ENCODE assay signal across 8 mouse cellular contexts in the genomic region with DNA sequence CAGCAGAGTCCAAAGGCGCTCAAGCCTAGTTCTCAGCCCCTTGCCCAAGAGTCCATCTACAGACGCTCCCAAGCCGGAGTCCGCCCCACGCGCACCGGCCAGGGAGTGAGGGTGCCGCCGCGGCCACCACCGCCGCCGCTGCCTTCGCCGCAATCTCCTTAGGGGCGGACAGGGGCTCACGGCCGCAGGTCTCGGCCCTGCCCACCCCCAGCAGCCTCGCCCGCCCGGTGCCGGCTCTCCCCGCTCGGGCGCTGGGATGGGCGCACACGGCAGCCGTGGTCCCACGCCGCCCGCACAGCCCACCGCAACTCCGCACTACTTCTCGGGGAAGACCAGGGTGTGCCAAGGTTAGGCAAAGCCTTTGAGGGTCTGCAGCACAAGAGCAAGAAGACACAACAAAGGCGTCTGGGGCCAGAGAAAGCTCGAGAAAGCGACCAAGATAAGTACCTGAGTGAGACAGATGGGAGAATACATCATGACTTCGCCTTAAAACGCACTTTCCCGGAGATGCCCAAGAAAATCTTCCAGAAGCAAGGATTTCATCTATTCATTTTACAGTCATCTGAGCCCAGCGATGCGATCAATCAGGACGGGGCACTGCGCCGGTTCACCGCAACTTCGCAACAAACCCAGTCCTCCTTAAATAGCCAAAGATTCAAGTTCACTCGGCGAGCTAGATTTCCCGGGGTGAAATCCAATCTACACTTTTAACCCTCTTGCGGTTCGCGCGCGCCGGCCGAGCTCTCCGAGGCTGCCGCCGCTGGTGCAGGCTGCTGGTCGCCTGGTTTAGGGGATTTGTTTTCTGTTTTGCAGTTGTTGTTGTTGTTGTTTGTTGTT.
DNase-seq lines count a peak whose midpoint lies in the region; ATAC-seq and TF ChIP-seq lines count a peak whose summit lies in the region.

No protein-coding gene starts in this region.

- H3K4me2 ChIP-seq in forebrain, embryonic 15.5 days (replicated peaks): peak overlapping the region; percentile 82
- H3K4me2 ChIP-seq in hindbrain, embryonic 15.5 days: peak overlapping the region; percentile 100
- peak overlapping the region; percentile 68 for H3K4me2 ChIP-seq in liver, embryonic 12.5 days

- no peak for ATAC-seq in forebrain, embryonic 15.5 days (replicated peaks)
- ATAC-seq in hindbrain, embryonic 15.5 days (ENCODE audit: low FRiP score, low read depth): no peak
- no peak for ATAC-seq in liver, embryonic 12.5 days

- H3K9ac ChIP-seq in forebrain, embryonic 15.5 days (replicated peaks): peak overlapping the region; percentile 95
- peak overlapping the region; percentile 83 for H3K9ac ChIP-seq in hindbrain, embryonic 15.5 days
- H3K9ac ChIP-seq in liver, embryonic 12.5 days: peak overlapping the region; percentile 76

- no peaks in the 10 kb centered on the region for H3K9me3 ChIP-seq in forebrain, embryonic 15.5 days
- no peaks in the 10 kb centered on the region for H3K9me3 ChIP-seq in hindbrain, embryonic 15.5 days
- H3K9me3 ChIP-seq in liver, embryonic 12.5 days (replicated peaks): no peaks in the 10 kb centered on the region

- TF ChIP-seq CTCF in lung, adult 2 months (IDR thresholded peaks at IDR 0.05; ENCODE audit: insufficient read depth, low read length): no peak

- peak overlapping the region; percentile 92 for H3K4me3 ChIP-seq in lung, adult 2 months (replicated peaks; ENCODE audit: extremely low read depth, low read depth, low read length)
- peak overlapping the region; percentile 75 for H3K4me3 ChIP-seq in forebrain, embryonic 15.5 days
- H3K4me3 ChIP-seq in hindbrain, embryonic 15.5 days: peak overlapping the region; percentile 58
- H3K4me3 ChIP-seq in liver, embryonic 12.5 days: peak overlapping the region; percentile 63

- no peaks in the 10 kb centered on the region for H3K36me3 ChIP-seq in forebrain, embryonic 15.5 days
- H3K36me3 ChIP-seq in hindbrain, embryonic 15.5 days: no peaks in the 10 kb centered on the region
- H3K36me3 ChIP-seq in liver, embryonic 12.5 days: no peaks in the 10 kb centered on the region

- WGBS in lung, adult 2 months: under 1% methylated on average over 62 of the region's 62 CpGs
- WGBS in forebrain, embryonic 15.5 days: under 1% methylated on average over 59 of the region's 62 CpGs
- WGBS in hindbrain, embryonic 15.5 days: under 1% methylated on average over 62 of the region's 62 CpGs
- under 1% methylated on average over 61 of the region's 62 CpGs for WGBS in liver, embryonic 12.5 days (ENCODE audit: insufficient replicate concordance)

- TF ChIP-seq POLR2A in lung, adult 2 months (IDR thresholded peaks at IDR 0.05; ENCODE audit: borderline replicate concordance, extremely low read depth, low read depth, low read length): no peak

- peaks cover 17% of the 10 kb centered on the region for H3K4me1 ChIP-seq in lung, adult 2 months (ENCODE audit: control insufficient read depth, insufficient read depth, low read length)
- H3K4me1 ChIP-seq in forebrain, embryonic 15.5 days: peaks cover 3% of the 10 kb centered on the region; the same call in 1 of the 2 replicates
- H3K4me1 ChIP-seq in hindbrain, embryonic 15.5 days (replicated peaks): peaks cover 24% of the 10 kb centered on the region
- peaks cover 8% of the 10 kb centered on the region; the same call in 1 of the 2 replicates for H3K4me1 ChIP-seq in liver, embryonic 12.5 days

- H3K27ac ChIP-seq in forebrain, embryonic 15.5 days (replicated peaks): peak overlapping the region; percentile 99
- peak overlapping the region; percentile 100 for H3K27ac ChIP-seq in hindbrain, embryonic 15.5 days (replicated peaks)
- H3K27ac ChIP-seq in liver, embryonic 12.5 days: peak overlapping the region; percentile 89

- peak; percentile 65 for DNase-seq in lung, adult 2 months
- no peak for DNase-seq in lung, postnatal 14 days
- DNase-seq in adrenal gland, postnatal 36 days: peak; percentile 56 to 70
- peak; percentile 67 for DNase-seq in retina, postnatal 1 day
- no peak for DNase-seq in right cerebral cortex, adult 18-20 months

- no peaks in the 10 kb centered on the region for H3K27me3 ChIP-seq in forebrain, embryonic 15.5 days
- 0 out of 2 replicates have a peak, but pooled peaks cover 8% of the 10 kb centered on the region for H3K27me3 ChIP-seq in hindbrain, embryonic 15.5 days
- H3K27me3 ChIP-seq in liver, embryonic 12.5 days (replicated peaks): peaks cover 70% of the 10 kb centered on the region

Comparison
In these comparisons a context has a peak if more than half of its experiments do, and no peak if none do; other contexts are left out.
1. DNase-seq: peak in lung, adult 2 months (single experiment), adrenal gland, postnatal 36 days (2 of 2) and retina, postnatal 1 day (single experiment); none in lung, postnatal 14 days (single experiment) and right cerebral cortex, adult 18-20 months (single experiment).
2. Peak in every context shown above with its lines, with median percentiles within 50 percentile points of each other: H3K4me3 ChIP-seq, H3K27ac ChIP-seq, H3K4me2 ChIP-seq and H3K9ac ChIP-seq.